Mouse (Mus musculus) layer of hippocampus, adult 11-12 months (tissue): Measurements from ENCODE around the gene Tpsab1.

Experiments used
- DNase-seq: peaks from one replicate; pipeline ENCODE4 v3.0.0; 2022; ENCODE audit warnings: low spot score

Gene Tpsab1

GRCm38 (mm10) chr17:25345462-25345861, at the start of gene Tpsab1:
Gene Tpsab1, minus strand, starts transcription at chr17:25345562.
- DNase-seq = no peak

GRCm38 (mm10) chr17:25394526-25394925, 49.2 kb upstream of the Tpsab1 start:
- no peak for DNase-seq

GRCm38 (mm10) chr17:25374011-25374410, 28.6 kb upstream of the Tpsab1 start:
- DNase-seq = no peak

GRCm38 (mm10) chr17:25372491-25372890, 27.1 kb upstream of the Tpsab1 start:
- no peak for DNase-seq

GRCm38 (mm10) chr17:25368973-25369372, 23.6 kb upstream of the Tpsab1 start, which contains the start of gene Tpsg1:
Gene Tpsg1, plus strand, starts transcription at chr17:25369273.
- DNase-seq = no peak

- no peak for DNase-seq
Observed at GRCm38 (mm10) chr17:25366005-25366404, 20.6 kb upstream of the Tpsab1 start, which contains the start of gene Tpsb2. Gene Tpsb2, plus strand, starts transcription at chr17:25366305.

GRCm38 (mm10) chr17:25363726-25364125, 18.4 kb upstream of the Tpsab1 start:
- peak; percentile 49 for DNase-seq

- no peak for DNase-seq
Observed at GRCm38 (mm10) chr17:25361291-25361690, 15.9 kb upstream of the Tpsab1 start.

- DNase-seq = no peak
Observed at GRCm38 (mm10) chr17:25341490-25341889, 3.9 kb downstream of the Tpsab1 start.

- DNase-seq = no peak
Observed at GRCm38 (mm10) chr17:25340003-25340402, 5.4 kb downstream of the Tpsab1 start.

- no peak for DNase-seq
Observed at GRCm38 (mm10) chr17:25338218-25338617, 7.1 kb downstream of the Tpsab1 start.

GRCm38 (mm10) chr17:25333943-25334342, 11.4 kb downstream of the Tpsab1 start:
- peak; percentile 48 for DNase-seq

GRCm38 (mm10) chr17:25332321-25332720, 13.0 kb downstream of the Tpsab1 start:
- DNase-seq = no peak

- DNase-seq = no peak
Observed at GRCm38 (mm10) chr17:25322930-25323329, 22.4 kb downstream of the Tpsab1 start.

GRCm38 (mm10) chr17:25320819-25321218, 24.5 kb downstream of the Tpsab1 start:
- no peak for DNase-seq

GRCm38 (mm10) chr17:25318354-25318753, 27.0 kb downstream of the Tpsab1 start, which contains the start of gene Prss29:
Gene Prss29, plus strand, starts transcription at chr17:25318654.
- no peak for DNase-seq

- DNase-seq = no peak
Observed at GRCm38 (mm10) chr17:25308346-25308745, 37.0 kb downstream of the Tpsab1 start, which contains the start of gene Prss28. Gene Prss28, plus strand, starts transcription at chr17:25308646.

GRCm38 (mm10) chr17:25298094-25298493, 47.3 kb downstream of the Tpsab1 start, which contains the start of gene Prss34:
Gene Prss34, plus strand, starts transcription at chr17:25298394.
- no peak for DNase-seq

- no peak for DNase-seq
Observed at GRCm38 (mm10) chr17:25294111-25294510, 51.3 kb downstream of the Tpsab1 start.

- no peak for DNase-seq
Observed at GRCm38 (mm10) chr17:25293495-25293894, 51.9 kb downstream of the Tpsab1 start.
